Mouse (Mus musculus) induced T-regulatory cell, adult 2 months (primary cell): ENCODE results near the gene Kcng1.
A peak's percentile ranks its signal among the peaks of the same experiment; 100 is the strongest.

Experiments used
- DNase-seq: peaks from one replicate; pipeline ENCODE4 v3.0.0-alpha.2; 2012; ENCODE audit warnings: low read depth

Kcng1 gene

DNA sequence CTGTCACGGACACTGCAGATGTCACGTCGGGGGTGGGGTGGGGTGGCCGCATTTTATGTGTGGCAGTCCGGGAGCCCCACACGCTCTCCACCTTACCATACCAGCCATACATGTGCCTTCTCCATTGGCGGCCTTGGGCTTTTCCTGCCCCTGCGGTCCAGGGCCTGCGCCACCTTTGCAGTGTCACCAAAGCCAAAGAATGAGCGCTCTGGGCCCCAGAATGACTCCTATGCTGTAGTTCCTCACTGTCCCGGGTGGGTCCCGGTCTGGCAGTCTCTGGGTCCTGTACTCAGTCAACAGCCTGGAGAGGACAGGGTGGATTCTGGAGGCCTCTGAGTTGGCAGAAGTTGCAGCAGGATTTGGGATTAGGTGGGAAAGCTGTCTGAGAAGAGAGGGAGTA, at the start of gene Kcng1:
Kcng1 (minus strand) TSS at position 155 of the 400 bp plus-strand sequence.
- no peak for DNase-seq

- no peak for DNase-seq
Measured at GRCm38 (mm10) chr2:168330421-168331070, 49.0 kb upstream of the Kcng1 start.

DNA sequence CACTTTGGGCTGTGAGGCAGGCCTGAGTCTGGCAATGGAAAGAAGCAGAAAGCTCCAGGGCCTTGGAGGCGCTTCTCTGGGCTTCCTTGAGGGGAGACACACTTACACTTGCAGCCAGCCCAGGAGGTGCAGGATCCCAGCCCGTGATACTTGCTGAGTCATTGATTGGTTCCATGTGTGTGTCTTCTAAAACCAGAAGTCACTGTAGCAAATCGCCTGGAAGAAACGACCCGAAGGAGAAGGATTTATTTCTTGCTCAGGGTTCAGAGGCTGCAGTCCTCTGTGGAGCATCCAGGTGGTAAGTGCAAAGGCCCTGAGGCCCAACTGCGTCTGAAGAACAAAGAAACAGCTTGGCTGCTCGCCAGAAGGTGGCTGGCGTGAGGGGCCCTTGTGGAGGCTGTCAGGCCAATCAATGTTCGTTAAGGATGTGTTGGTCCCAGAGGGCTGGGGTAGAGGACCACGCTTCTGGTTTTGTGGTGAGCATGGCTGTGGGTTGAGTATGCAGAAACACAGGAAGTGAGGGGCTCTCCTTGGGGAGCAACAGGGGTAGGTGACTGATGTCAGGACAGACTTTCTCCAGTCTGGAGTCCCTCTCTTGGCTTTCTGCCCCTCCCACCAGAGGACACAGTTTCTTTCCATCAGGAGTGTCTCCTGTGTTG, 40.3 kb upstream of the Kcng1 start:
- DNase-seq: no peak

GRCm38 (mm10) chr2:168320388-168321182, 39.0 kb upstream of the Kcng1 start:
- DNase-seq: no peak

DNA sequence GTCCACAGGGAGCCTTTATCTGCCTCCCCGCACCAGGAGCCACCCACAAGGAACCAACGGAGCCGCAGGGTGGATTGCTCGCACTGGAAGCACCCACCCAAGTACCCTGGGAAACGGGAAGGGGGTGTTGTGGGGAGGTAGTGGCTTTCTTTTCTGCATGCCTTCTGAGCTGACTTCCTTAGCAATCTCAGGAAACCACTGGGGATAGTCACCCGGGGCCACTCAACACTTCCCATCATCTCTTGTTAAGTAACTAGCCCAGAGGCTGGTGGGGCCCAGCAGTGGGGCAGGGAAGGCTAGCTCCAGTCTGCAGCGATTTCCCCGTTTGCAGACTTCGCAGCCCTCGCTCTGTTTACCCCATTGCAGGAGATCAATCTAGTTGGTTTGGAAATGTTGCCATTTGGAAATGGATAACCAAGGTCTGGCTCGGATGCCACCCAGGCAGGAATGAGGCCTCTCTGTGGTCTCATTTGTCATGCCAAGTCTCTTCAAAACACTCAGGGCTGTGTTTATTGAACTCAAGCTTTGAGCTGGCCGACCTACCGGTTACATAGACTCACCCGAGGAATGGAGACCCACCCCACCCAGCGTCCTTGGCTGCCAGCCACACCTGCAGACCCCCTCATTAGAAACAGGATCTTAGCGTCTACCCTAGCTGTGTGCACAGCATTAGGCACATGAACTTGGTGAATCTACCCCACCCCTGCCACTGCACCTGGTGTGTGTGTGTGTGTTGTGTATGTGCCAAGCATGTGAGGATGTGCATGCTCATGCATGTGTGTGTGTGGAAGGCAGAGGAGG, 33.3 kb upstream of the Kcng1 start:
- no peak for DNase-seq

DNA sequence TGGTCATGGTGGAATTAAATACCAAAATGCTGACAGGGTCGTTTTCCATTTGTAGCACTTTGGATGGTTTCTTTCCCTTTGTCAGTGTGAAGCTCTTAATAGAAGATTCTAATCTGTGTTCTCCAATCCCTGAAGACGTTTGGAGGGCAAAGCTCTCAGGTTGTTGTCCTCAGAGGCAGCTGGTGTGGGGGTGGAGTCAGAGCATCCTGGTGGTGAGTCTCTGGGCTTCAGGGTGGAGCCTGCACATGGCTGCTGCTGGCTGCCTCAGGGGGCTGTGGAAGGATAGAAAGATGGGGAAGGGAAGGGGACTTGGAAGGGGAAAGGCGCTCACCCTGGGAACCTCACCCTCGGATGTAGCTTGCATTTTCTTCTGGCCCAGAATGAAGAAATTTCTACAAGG, 31.0 kb upstream of the Kcng1 start:
- no peak for DNase-seq

DNA sequence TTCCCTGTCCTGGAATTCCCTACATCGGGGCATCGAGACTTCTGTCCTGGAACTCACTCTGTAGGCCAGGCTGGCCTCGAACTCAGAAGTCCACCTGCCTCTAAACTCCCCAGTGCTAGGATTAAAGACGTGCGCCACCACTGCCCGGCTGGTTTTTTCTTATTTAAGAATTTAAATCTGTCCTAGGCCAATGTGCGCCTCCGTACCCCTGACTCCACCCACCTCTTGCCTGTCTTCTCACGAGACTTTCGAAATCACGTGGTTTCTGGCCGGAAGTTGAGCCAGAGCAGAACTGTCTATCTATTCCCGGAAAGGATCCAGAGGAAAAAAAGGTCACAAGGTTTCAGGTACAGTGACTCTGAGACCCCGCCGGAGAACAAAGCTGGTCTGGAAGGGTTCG, 29.5 kb upstream of the Kcng1 start:
- DNase-seq: no peak

DNA sequence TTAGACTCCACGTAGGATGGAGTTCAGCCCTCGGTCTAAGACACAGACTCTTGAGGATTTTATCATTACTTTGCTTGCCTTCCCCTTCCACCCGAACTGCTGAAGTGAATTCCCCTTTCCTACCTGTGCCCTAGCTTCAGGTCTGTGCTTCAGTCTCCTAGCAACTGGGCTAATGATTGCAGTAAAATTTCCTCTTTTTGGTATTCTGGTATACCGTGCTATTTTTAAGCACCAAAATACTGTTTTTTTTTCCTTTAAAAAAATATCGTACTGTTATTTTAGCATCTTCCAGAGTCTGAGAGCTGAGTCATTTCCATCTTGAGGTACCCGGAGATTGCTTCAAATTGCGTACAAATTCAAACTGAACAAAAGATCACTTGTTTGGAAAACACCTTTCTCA, 27.4 kb upstream of the Kcng1 start:
- no peak for DNase-seq

DNA sequence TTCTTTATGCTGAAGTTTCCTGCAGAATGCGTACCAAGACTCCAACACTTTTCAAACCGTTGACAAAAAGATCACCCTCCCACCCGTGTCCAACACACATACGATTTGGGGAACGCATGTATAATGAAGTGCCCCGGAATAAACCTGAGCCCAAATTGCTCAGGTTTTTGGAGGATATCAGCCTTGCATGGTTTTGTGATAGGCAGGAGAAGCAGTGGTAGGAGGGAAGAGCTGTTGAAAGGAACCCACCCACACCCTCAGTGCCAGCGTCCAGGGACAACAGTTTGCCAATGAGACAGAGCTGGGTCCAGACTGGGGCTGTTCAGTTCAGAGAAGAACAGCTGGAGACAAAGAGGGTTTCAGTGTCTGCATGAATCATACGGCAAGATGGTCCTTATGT, 18.1 kb upstream of the Kcng1 start:
- DNase-seq: no peak

DNA sequence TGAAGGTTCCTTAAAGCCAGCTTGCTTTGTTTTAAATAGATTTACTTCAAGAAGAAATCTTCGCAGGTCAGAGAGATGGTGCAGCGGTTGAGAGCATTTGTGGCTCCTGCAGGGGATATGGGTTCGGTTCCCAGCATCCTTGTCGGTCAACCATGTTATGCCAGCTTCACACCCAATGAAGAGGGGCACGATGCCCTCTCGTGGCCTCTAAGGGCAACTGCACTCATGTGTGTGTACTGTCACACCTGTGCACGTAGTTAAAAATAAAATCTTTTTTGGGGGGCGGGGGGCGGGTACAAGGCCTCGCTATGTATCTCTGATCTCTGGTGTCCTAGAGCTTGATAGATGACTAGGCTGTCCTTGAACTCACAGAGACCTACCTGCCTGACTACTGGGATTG, 15.0 kb upstream of the Kcng1 start:
- DNase-seq: no peak

- no peak for DNase-seq
Measured at GRCm38 (mm10) chr2:168292521-168292920, 11.0 kb upstream of the Kcng1 start.

DNA sequence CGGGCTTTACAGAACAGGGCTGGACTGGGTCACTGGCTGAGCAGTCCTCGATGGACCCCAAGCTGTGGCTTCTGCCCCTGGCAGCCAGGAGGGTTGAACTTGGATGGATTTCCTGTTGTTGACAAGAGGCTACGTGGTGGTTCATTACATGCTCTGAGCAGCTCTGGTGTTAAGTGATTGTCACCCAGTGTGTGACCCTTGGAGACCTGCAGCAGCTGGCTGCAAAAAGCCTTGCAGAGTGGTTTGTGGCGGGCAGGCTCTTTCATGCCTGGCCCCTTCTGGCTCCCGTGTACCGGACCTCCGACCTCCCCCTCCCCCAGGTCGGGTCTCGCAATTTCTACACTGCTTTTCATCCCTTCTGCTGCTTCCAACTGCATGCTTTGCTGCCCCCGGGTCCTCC, 10.5 kb upstream of the Kcng1 start:
- DNase-seq: no peak

GRCm38 (mm10) chr2:168289851-168290250, 8.3 kb upstream of the Kcng1 start:
- no peak for DNase-seq

DNA sequence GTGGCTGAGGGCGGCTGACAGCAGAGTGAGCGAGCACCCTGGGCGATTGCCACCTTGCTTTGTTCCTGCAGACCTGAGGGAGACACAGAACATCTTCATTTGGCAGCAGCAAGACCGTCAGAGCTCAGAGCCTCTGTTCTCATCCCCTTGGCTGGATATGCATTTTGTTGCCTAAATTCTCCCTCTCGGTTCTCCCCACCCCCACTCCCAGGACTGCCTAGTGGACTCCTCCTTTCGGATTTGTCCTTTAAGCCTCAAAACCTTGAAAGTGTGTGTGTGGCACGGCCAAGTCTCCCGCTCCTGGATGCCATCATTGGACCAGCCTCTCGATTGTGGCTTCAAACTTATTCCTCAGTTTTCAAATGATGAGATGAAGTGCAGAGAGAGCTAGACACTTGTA, 7.5 kb upstream of the Kcng1 start:
- no peak for DNase-seq

DNA sequence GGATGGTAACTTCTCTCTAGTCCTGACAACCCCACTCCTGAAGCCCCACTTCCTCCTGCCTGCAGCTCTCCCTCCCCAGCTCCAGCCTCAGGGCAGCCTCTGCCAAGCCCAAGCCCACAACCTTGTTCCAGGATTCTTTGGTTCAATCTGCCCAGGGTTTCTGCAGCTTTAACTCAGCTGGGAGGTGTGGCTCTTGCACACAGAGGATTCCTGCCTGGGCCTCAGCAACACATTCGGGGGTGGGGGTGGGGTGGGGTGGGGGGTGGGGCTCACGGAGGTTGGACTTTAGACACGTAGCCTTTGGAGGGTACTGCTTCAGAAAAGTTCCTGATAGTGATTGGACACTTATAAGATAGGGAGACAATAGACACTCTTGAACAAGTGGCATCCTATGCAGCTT, 5.5 kb upstream of the Kcng1 start:
- DNase-seq: no peak

DNA sequence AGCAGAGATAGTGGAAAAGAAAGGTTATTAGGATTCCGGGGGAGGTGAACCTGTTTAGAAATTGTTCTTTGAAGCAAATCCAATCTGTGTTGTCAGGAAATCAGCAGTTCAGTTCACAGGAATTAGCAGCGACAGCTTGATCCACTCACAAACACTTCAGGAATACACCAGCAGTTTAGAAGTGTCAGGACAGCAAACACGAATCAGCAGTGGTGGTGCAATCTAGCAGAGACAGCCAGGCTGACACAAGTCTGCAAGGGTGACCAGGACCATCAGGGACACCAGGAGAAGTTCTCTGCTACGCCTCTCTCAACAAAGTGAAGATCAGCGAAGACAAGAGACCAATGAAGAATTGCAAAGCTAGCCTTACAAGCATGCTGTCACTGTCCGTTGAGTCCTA, 3.6 kb upstream of the Kcng1 start:
- DNase-seq: no peak

DNA sequence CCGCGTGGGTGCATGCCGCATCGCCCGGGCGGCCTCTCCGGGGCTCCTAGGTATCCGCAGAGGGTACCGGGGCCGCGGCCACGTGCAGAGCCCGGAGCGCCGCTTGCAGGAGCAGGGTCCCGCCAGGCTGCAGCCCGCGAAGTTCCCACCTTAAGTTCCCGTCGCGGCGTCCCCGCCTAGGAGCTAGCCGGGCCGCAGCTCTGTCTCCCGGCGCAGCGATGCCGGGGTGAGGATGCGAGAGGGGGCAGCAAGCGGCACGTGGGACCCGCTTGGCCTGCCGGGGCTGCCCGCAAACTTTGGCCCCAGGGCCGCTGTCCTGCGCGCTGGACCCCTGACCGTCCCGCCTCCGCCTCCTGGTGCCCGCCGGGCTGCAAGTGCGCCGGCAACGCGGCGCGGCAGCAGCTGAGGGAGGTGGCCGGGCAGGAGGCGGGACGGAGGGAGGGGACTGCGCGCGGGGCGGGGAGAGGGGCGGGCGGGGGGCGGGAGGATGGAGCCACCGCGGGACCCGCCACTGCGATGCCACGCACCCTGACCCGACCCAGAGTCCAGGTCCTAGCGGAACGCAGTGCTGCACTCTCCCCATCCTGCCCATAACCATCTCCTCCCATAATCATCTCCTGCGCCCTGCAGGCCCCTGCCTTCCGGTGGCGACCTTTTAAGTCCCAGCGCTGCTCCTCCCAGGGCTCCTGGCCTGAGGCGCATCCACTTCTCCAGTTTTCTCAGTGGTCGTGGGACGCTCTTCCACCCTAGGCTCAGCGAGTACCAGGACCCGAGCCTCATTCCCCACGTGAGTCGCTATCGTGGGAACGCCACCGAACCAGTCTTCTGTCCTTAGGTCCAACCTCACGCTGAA, 581 bp downstream of the Kcng1 start:
- DNase-seq: peak; percentile 18

DNA sequence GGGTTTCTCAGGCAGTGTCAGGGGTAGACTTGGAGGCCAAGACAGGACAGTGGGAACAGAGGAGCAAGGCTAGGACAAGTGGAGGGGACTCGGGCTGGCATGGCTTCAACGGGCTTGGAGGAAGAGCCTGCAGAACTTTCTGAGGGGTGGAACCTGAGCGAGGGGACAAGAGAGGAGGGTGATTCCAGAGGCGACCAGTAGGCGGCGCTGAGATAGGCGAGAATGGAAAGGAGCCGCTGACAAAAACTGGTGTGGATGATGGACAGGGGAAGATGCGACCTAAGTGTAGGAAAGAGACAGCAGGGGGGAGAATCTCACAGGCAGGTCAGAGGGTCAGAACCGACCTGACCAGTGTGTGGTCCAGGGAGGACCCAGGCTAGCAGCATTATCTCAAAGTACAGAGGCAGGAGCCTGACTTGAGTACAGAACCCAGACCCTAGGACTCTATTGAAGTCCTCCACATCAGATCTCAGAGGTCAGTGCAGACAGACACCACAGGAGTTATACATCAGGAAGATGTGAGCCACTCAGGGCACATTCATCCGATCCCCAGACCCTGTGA, 7.1 kb downstream of the Kcng1 start:
- DNase-seq: peak; percentile 76

DNA sequence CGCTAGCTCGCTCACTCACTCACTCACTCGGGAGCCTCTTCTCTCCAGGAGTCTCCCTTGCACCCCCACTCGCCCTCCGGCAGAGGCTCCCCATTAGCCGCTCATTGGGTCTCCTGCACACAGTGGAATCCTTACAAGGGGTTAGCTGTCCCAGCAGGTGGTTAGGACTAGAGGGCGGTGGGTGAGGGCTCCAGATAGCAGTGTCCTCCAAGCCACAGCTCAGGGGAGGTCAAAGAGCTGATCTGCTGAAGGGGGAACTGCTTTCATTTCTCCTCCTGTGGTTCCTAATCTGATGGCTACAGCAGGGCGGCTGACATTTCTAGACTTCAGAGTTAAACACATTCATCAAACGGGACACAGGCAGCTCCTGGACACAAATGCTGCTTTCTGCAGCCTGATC, 8.1 kb downstream of the Kcng1 start:
- no peak for DNase-seq

GRCm38 (mm10) chr2:168268033-168268432, 13.5 kb downstream of the Kcng1 start:
- no peak for DNase-seq

- no peak for DNase-seq
Measured at GRCm38 (mm10) chr2:168260900-168261299, 20.6 kb downstream of the Kcng1 start.
